Mouse (Mus musculus) thymus, adult 18-20 months (tissue): ENCODE data around the gene Susd4.

Experiments
- DNase-seq, 2 experiments: peaks; one replicate each; pipeline ENCODE4 v3.0.0; 2022; ENCODE audit warnings: mixed read lengths in 2 of 2

The Susd4 gene

DNA sequence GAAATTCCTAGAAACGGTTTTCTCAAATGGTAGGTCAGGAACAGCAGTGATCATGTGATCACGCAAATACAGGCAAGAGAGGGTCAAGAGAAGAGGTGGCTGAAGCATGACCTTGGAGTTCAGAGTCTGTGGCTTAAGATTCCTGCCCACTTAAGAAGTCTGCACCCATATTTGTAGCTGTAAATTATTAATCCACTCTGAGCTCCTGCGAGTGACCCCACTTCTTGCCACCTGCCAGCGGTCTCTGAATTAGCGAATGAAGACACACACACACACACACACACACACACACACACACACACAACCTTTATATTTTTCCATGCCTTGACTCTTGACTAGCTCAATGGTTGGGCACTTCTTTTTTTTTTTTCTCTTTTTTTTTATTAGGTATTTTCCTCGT is 99.7 kb downstream of the Susd4 start:
- no peak for DNase-seq

- DNase-seq: no peak
Observed at GRCm38 (mm10) chr1:182867886-182868285, 104.2 kb downstream of the Susd4 start.

DNA sequence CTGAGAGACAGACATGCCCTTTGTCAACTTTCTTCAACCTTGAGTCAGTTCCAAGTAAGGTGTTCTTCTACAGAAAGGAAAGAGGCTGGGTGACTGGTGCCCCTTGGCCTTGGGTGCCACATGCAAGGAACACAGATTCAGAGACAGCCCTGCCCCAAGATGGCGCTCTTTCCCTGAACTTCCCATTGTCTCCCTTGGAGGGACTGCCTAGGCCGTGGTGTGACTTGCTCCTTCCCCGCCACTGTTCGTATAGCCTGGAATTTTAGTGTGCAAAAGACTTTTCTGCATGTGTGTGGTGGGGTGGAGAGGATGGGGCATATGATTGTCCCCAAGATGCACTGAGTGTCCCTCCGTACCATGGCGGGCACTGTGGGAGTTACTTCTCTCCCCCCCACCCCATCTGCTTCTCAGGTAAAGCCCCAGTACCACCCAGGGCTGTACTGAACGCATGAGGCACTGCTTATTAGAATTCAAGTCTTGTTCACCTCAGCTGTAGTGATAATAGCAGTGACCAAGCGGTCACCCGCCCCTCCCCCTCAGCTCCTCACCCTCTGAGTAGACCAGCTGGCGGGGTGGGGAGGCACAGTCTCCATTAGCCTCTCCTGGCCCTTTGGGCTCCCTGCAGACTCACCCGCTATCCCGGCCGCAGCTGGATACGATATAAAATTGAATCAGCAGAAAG is 104.9 kb downstream of the Susd4 start:
- no peak for DNase-seq

- DNase-seq: no peak
Observed at GRCm38 (mm10) chr1:182869114-182869456, 105.4 kb downstream of the Susd4 start.

DNA sequence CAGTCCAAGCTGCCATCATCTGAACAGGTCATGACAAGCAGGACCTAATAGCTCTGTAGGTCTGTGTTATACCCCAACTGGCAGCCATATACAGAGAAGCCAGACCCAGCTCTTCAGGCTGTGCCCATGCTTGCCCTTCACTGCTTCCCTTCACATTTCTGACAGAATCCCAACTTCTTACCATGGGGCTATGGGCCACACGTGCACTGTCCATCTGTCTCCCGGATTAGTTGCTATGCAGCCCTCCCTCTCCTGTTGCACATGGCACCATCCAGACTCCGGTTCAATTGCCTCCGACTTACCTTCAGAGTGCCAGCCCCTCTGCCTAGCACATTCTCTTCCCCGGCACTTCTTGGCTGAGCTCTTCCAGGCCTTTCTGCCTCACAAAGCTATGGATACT is 114.5 kb downstream of the Susd4 start:
- DNase-seq: no peak

- no peak for DNase-seq
Observed at GRCm38 (mm10) chr1:182878719-182879118, 115.1 kb downstream of the Susd4 start.

DNA sequence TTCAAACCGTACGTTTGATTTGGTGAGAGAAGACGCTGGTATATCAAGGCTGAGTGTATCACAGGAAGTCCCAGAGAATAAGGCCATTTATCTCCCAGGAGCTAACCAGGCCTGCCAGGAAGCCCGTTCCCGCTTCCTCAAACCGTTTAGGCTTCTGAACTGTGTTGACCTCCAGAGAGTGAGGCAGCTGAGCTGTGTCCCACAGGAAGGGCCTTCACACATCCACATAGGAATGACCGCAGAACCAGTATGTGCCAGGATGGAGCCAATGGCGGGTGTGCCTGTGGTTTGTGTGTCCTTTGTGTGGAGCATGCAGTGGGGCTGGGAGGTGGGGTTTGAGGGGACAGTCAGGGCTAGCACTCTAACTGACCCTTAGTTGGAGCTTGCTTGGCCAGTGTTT is 117.6 kb downstream of the Susd4 start:
- no peak for DNase-seq

GRCm38 (mm10) chr1:182882611-182883010 is 119.0 kb downstream of the Susd4 start:
- no peak for DNase-seq

- DNase-seq: peak in 1 of 2 experiments; percentile 7
Observed at GRCm38 (mm10) chr1:182895698-182896097, 132.0 kb downstream of the Susd4 start.

GRCm38 (mm10) chr1:182897071-182897470 is 133.4 kb downstream of the Susd4 start:
- DNase-seq: no peak

DNA sequence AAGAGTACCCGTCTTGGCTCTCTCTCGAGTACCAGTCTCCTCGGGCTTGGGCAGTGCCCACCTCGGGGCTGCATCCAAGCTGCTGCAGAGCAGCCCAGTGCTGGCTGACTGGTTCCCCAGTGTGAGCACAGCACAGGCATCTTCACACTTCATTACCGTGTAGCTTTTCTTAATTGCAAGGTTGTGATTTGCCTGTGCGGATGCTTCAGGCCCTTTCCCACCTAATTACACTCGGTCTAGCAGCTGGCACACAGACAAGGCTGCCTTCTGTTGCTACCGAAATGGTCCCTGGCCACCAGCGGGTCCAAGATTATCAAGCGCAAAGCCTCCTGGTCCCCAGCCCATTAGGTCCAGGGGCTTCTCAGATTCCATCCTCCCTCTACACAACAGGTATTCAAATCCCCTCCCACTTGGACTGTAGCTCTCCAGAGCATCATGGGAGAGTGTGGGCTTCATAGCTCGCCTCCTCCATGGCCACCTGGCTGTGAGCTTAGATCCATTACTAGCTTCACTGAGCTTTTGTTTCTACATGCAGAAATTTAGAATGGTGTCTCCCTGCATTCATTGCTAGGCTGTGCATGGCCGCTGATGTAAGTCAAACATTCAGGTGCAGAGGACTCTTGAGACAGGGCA is 134.0 kb downstream of the Susd4 start:
- no peak for DNase-seq

GRCm38 (mm10) chr1:182902095-182902494 is 138.4 kb downstream of the Susd4 start:
- DNase-seq: no peak

GRCm38 (mm10) chr1:182902906-182903305 is 139.2 kb downstream of the Susd4 start:
- no peak for DNase-seq

DNA sequence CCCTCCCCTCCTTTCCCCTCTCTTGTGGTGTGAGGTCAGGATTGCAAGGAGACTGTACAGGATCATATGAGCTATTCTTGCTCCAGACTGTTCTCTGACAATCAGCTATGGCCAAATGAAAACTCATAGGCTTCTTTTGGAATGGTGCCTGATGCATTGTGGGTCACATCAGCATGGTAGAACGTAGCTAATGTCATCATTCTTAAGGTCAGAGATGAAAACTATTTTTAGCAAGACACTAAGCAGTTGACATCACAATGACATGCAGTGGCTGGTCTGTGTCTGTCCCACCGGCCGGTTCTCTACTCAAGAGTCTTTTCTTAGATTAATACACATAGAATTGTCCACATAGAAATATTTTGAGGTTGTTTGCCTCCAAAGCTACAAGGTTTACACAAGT is 142.0 kb downstream of the Susd4 start:
- DNase-seq: no peak

- peak; percentile 18 to 30 for DNase-seq
Observed at GRCm38 (mm10) chr1:182908050-182909036, 144.7 kb downstream of the Susd4 start.

DNA sequence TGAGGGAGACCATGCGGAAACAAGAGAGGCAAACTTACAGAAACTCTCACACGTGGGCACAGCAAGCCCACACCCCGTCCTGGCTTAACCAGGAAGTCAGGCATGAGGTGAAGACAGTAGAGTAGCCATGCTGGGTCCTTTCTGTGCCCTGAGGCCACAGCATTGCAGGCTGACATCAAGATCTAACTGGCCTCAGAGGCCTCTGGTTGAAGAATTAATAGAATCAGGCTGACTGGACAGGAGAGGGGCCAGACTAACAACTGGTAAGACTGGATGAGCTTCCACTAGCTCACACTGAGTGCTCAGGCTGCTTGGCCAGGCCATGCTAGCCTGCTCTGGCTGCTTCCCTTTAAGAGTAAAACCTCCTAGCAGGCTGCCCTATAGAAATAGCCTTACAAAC is 145.4 kb downstream of the Susd4 start:
- DNase-seq: no peak

DNA sequence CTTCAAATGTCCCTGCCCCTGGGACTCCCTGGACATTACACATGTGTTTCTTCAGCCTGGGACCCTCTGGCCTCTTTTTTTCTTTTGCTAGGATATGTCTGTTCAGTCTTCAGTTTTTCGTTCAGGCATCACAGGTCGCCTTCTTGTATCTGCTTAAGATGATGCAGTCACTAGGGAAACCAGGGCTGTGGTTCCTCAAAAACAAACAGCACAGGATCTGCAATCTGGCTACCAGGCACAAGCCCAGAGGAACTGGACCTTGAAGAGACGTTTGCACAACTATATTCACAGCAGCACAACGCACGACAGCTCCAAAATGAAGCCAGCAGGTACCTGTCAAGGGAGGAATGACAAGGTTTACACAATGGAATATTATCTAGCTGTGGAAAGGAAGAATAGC is 145.9 kb downstream of the Susd4 start:
- DNase-seq: no peak

- no peak for DNase-seq
Observed at GRCm38 (mm10) chr1:182912591-182912990, 148.9 kb downstream of the Susd4 start.

- no peak for DNase-seq
Observed at GRCm38 (mm10) chr1:182914121-182914908, 150.7 kb downstream of the Susd4 start.

DNA sequence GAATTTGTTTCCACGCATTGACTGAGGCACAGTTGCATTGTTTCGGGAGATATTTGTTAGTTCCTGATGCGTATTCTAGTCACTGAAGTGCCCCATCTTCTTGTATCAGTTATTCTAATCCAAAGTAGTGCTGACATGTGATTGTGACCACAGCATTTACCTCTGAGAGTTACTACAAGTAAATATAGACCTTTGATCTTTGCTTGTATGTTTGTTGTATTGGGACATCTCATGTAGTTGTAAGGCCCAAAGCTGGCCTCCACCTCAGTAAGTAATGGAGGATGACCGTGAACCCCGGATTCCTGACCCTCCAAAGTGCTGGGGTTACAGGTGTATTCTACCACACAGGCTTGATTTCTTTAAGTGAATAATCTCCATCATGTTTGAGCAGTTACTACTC is 152.5 kb downstream of the Susd4 start:
- no peak for DNase-seq

DNA sequence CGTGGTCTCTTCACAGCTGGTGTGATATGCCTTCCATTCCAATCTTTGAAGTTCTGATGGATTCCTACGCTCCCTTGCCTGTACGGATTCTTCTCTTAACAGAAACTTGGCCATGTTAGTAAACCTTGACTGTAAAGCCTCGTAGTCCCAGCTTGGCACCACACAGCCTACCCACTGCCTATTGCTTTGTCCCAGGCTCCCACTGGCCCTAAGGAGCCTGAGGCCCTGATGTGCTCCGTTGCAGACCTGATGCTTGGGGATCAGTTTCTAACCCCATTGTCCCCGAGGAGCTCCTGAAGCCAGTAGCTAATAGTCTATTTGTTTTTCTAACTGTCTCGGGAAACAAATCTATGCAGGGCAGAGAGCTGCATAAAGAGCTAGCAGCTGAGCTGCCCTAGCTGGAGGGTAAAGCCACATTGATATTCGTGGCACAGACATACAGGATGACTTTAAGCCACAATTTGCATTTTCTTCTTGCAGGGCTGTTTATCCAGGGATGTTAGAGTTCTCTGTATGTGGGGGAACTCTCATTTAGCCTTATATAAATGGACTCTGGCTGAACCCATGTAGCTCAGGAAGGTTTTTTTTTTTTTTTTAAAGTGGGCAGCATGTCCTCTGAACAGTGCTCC is 155.2 kb downstream of the Susd4 start:
- no peak for DNase-seq

- no peak for DNase-seq
Observed at GRCm38 (mm10) chr1:182922824-182923223, 159.2 kb downstream of the Susd4 start.
